Mouse (Mus musculus): ENCODE measurements at regions not wholly inside any gene's neighbourhood (a gene's known extent, or its start where the extent isn't known, plus 50 kb on each side); places are given as distances from the start of the nearest gene placed in this dataset.

DNA sequence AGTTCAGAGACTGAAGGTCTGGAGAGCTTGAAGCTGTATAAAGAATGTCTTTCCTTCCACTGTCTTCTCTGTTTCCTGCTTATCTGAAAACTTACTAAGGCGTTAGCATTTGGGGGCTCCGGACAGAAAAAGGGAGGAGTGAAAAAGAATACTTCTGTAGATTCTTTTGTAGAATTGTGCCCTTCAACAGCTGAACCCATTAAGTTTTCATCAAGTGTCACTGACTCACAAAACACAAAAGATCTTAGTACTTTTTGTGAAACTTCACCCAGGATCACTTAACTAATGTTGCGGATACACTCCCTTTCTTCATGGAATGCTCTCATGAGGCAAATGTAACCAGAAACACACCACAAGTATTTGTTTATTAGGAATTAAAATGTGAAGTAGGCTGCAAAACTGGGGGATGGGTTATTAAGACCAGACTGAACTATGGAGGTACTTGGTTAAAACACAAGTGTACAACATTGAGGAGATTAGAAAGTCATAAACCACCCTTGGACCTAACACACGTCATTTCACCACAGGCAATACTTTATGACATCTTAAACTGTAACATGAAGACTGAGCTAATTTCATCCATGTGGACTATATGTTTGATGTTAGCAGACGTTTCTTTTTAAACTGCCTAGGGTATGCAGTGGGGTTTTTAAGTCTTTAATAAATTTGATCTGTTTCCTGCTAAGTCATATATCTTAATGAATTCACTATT, 225.1 kb downstream of the Aldoart1 start:
- WGBS: 57% methylated on average over 5 of the region's 5 CpGs
- no peaks in the 10 kb centered on the region for H3K36me3 ChIP-seq (ENCODE audit: control insufficient read depth, insufficient read depth, low read length)
- H3K4me3 ChIP-seq (ENCODE audit: low read length): no peak overlapping the region
- no peak overlapping the region for H3K4me2 ChIP-seq (replicated peaks; ENCODE audit: low read depth, low read length)
- no peak for ATAC-seq (ENCODE audit: low FRiP score, low TSS enrichment)
- no peak overlapping the region for H3K9ac ChIP-seq (ENCODE audit: low read depth, low read length)
- no peak overlapping the region for H3K27ac ChIP-seq (ENCODE audit: low read depth, low read length)
- H3K4me1 ChIP-seq (ENCODE audit: control insufficient read depth, insufficient read depth, low read length): no peaks in the 10 kb centered on the region
- no peaks in the 10 kb centered on the region for H3K9me3 ChIP-seq (ENCODE audit: control insufficient read depth, low read length)
- H3K27me3 ChIP-seq (ENCODE audit: control insufficient read depth, insufficient read depth, low read length): no peaks in the 10 kb centered on the region

DNA sequence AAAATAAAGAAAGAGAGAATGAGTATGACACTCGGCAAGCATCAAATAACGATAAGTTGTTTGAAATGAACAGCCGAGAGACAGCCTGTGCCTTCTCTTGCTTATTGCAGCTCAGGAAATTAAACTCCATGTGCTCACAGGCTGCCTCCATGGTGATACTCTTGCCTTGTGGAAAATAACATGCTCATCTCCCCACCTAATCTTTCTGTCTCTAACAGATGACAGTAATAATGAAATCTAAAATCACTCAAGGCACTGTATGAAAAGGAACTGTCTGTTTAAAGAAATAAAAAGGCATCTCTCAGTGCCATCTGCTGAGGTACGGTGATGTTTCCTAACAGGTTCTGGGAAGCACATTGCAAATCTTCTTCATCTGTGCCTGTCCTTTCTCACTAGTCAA, 247.3 kb downstream of the Aldoart1 start:
- H3K9me3 ChIP-seq (ENCODE audit: control insufficient read depth, low read length): no peaks in the 10 kb centered on the region
- ATAC-seq (ENCODE audit: low FRiP score, low TSS enrichment): no peak
- no peaks in the 10 kb centered on the region for H3K27me3 ChIP-seq (ENCODE audit: control insufficient read depth, insufficient read depth, low read length)

DNA sequence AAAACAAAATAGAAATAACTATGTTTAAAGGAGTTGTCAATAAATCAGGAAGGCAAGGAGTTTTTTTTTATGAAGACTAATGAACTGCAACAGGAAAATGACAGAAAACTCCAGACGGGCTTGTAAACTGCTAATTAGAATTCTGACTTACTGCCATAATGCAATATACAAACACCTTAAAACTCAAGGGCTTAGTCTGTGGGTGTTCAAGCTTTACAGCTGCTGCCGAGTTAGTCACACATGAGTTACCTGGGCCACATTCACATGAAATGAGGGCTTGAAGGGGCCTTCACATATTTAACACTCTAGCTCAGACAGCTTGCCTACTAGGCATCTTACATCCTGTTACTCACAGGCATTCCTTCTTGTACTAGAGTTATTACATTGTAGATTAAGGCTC, 256.9 kb downstream of the Aldoart1 start:
- Histone ChIP-seq H3K36me3 (ENCODE audit: control insufficient read depth, insufficient read depth, low read length) (no peaks in the 10 kb centered on the region), H3K27ac (ENCODE audit: low read depth, low read length) (no peak overlapping the region), H3K27me3 (ENCODE audit: control insufficient read depth, insufficient read depth, low read length) (no peaks in the 10 kb centered on the region), H3K4me2 (replicated peaks; ENCODE audit: low read depth, low read length) (no peak overlapping the region), H3K4me3 (ENCODE audit: low read length) (no peak overlapping the region), H3K9ac (ENCODE audit: low read depth, low read length) (no peak overlapping the region), H3K9me3 (ENCODE audit: control insufficient read depth, low read length) (no peaks in the 10 kb centered on the region), H3K4me1 (ENCODE audit: control insufficient read depth, insufficient read depth, low read length) (no peaks in the 10 kb centered on the region)
- 51% methylated on average over 2 of the region's 2 CpGs for WGBS
- no peak for ATAC-seq (ENCODE audit: low FRiP score, low TSS enrichment)

More for the DNA sequence above, 247.3 kb downstream of the Aldoart1 start:
- WGBS: 89% methylated on average over 4 of the region's 4 CpGs
- Histone ChIP-seq H3K36me3 (ENCODE audit: control insufficient read depth, insufficient read depth, low read length) (no peaks in the 10 kb centered on the region), H3K4me2 (replicated peaks; ENCODE audit: low read depth, low read length) (no peak overlapping the region), H3K27ac (ENCODE audit: low read depth, low read length) (no peak overlapping the region), H3K9ac (ENCODE audit: low read depth, low read length) (no peak overlapping the region), H3K4me3 (ENCODE audit: low read length) (no peak overlapping the region), H3K4me1 (ENCODE audit: control insufficient read depth, insufficient read depth, low read length) (no peaks in the 10 kb centered on the region)

DNA sequence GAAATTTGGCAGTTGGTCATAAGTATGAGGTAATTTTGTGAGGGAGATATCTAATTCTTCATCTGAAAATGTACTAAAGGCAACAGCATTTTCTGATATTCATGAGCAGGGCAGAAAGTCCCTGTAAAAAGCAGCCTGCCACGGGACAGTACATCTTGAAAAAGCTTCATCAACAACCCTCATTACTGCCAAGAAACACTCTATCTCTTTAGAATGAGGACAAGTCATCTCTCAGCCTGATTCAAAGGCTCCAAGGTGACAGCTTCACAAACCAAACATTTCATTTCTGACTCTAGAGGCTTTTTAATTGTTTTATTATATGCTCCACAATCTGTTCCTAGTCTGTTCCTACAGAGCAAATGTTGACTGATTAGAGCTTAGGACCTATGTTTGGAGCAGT, 260.3 kb downstream of the Aldoart1 start:
- Histone ChIP-seq H3K36me3 (ENCODE audit: control insufficient read depth, insufficient read depth, low read length) (no peaks in the 10 kb centered on the region), H3K4me2 (replicated peaks; ENCODE audit: low read depth, low read length) (no peak overlapping the region), H3K27ac (ENCODE audit: low read depth, low read length) (no peak overlapping the region), H3K4me3 (ENCODE audit: low read length) (no peak overlapping the region), H3K9me3 (ENCODE audit: control insufficient read depth, low read length) (no peaks in the 10 kb centered on the region), H3K4me1 (ENCODE audit: control insufficient read depth, insufficient read depth, low read length) (no peaks in the 10 kb centered on the region), H3K27me3 (ENCODE audit: control insufficient read depth, insufficient read depth, low read length) (no peaks in the 10 kb centered on the region), H3K9ac (ENCODE audit: low read depth, low read length) (no peak overlapping the region)
- no peak for ATAC-seq (ENCODE audit: low FRiP score, low TSS enrichment)
- 58% methylated on average over 1 of the region's 1 CpGs for WGBS

DNA sequence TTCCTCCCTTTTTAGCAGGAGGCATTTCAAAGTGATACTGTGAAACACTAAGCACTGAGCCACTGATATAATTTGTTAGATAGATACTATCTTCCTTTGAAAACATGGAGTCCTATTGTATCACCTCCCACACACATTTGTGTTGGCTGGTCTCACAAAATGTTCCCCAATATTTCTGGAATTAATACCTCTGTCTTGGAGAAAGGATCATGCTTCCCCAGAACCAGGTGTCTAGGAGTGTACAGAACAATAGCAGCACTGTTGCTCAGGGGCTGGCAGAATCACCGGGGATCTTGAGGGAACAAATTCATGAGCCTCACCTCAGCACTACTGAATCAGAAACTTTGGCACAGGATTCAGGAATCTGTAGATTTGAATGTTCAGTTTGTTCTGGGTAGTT, 277.5 kb downstream of the Aldoart1 start:
- Histone ChIP-seq H3K4me3 (ENCODE audit: low read length) (no peak overlapping the region), H3K27ac (ENCODE audit: low read depth, low read length) (no peak overlapping the region), H3K9ac (ENCODE audit: low read depth, low read length) (no peak overlapping the region), H3K27me3 (ENCODE audit: control insufficient read depth, insufficient read depth, low read length) (no peaks in the 10 kb centered on the region), H3K36me3 (ENCODE audit: control insufficient read depth, insufficient read depth, low read length) (no peaks in the 10 kb centered on the region), H3K4me2 (replicated peaks; ENCODE audit: low read depth, low read length) (no peak overlapping the region), H3K9me3 (ENCODE audit: control insufficient read depth, low read length) (no peaks in the 10 kb centered on the region), H3K4me1 (ENCODE audit: control insufficient read depth, insufficient read depth, low read length) (no peaks in the 10 kb centered on the region)
- ATAC-seq (ENCODE audit: low FRiP score, low TSS enrichment): no peak
- 86% methylated on average over 1 of the region's 1 CpGs for WGBS

DNA sequence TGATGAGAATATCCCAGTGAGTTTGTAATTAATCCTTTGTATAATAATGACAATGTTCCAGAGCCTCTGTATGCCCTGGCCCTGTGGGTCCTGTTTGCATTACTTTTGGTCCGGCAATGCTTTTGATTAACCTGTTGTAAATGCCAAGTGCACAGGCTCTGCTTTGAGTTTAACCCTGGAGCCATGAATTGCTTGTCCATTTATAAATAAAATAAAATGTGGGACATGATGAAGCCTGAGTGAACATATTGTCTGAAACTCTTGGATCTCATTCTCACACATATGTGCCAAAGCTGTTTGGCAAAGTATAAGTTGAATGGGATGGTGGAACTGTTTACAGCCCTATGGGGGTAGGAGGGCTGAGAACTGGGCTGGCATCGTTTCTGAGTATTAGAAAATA, 280.5 kb downstream of the Aldoart1 start:
- Histone ChIP-seq H3K27me3 (ENCODE audit: control insufficient read depth, insufficient read depth, low read length) (no peaks in the 10 kb centered on the region), H3K9ac (ENCODE audit: low read depth, low read length) (no peak overlapping the region), H3K9me3 (ENCODE audit: control insufficient read depth, low read length) (no peaks in the 10 kb centered on the region), H3K4me1 (ENCODE audit: control insufficient read depth, insufficient read depth, low read length) (no peaks in the 10 kb centered on the region), H3K4me2 (replicated peaks; ENCODE audit: low read depth, low read length) (no peak overlapping the region), H3K27ac (ENCODE audit: low read depth, low read length) (no peak overlapping the region), H3K36me3 (ENCODE audit: control insufficient read depth, insufficient read depth, low read length) (no peaks in the 10 kb centered on the region), H3K4me3 (ENCODE audit: low read length) (no peak overlapping the region)
- ATAC-seq (ENCODE audit: low FRiP score, low TSS enrichment): no peak
- WGBS: 84% methylated on average over 2 of the region's 2 CpGs

DNA sequence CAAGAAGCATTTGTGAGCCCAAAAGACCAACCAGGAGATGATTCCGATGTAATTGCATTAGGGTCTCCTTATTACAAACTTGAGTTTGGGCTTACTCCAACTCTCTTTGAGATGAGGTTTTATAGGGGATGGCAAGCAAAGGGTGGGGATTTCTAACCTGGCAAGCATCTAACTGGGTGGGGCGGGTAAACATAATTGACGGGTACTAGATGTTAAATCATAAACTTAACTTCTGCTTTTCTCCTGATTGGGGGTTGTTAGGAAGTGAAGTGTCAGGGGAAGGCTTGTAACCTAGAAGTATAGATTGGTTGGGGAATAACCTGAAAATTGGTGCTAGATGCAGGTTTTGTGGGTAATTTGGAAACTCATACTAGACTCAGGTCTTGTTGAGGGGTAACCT, 287.2 kb downstream of the Aldoart1 start:
- ATAC-seq (ENCODE audit: low FRiP score, low TSS enrichment): no peak
- 82% methylated on average over 3 of the region's 3 CpGs for WGBS

DNA sequence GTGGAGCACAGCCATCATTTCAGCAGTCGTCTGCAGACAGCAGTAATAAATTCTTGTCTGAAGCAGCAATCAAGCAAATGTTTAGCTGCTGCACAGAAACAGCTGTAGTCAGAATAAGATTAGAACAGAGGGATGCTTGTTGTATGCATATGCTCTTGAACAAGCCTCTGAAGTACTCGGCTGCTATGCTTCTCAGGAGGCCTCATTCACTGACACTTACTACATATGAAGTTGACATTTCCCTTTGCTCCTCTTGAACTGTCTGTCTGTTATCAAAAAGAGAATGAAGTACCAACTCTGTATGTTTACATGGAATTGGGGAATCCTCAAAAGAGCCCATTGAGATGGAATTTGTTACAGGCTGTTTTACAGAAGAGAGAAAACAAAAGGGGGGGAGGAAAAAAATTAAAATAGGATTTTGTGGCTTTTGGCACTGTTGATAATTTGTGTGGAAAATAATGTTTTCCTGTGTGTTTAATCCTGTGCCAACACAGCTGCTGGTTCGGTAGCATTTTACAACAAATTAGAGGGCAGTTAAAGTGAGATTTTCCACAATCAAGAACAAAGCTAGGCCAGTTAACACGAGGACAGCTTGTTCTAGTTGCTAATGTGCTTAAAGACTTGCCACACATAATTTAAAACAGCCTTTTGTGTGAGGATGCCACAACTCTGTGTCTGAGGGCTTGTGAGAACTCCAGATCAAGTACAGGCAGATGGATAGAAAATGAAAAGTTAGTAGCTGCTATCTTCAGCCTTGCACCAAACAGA, 289.3 kb downstream of the Aldoart1 start:
- no peaks in the 10 kb centered on the region for H3K36me3 ChIP-seq (ENCODE audit: control insufficient read depth, insufficient read depth, low read length)
- no peak overlapping the region for H3K9ac ChIP-seq (ENCODE audit: low read depth, low read length)
- H3K4me1 ChIP-seq (ENCODE audit: control insufficient read depth, insufficient read depth, low read length): no peaks in the 10 kb centered on the region
- H3K27me3 ChIP-seq (ENCODE audit: control insufficient read depth, insufficient read depth, low read length): no peaks in the 10 kb centered on the region
- no peak overlapping the region for H3K4me2 ChIP-seq (replicated peaks; ENCODE audit: low read depth, low read length)
- H3K9me3 ChIP-seq (ENCODE audit: control insufficient read depth, low read length): no peaks in the 10 kb centered on the region
- no peak overlapping the region for H3K4me3 ChIP-seq (ENCODE audit: low read length)
- WGBS: 36% methylated on average over 4 of the region's 4 CpGs
- no peak overlapping the region for H3K27ac ChIP-seq (ENCODE audit: low read depth, low read length)
- no peak for ATAC-seq (ENCODE audit: low FRiP score, low TSS enrichment)

More for the DNA sequence above, 287.2 kb downstream of the Aldoart1 start:
- no peaks in the 10 kb centered on the region for H3K4me1 ChIP-seq (ENCODE audit: control insufficient read depth, insufficient read depth, low read length)
- H3K9me3 ChIP-seq (ENCODE audit: control insufficient read depth, low read length): no peaks in the 10 kb centered on the region
- H3K9ac ChIP-seq (ENCODE audit: low read depth, low read length): no peak overlapping the region
- no peak overlapping the region for H3K4me3 ChIP-seq (ENCODE audit: low read length)
- no peaks in the 10 kb centered on the region for H3K36me3 ChIP-seq (ENCODE audit: control insufficient read depth, insufficient read depth, low read length)
- H3K27ac ChIP-seq (ENCODE audit: low read depth, low read length): no peak overlapping the region
- H3K27me3 ChIP-seq (ENCODE audit: control insufficient read depth, insufficient read depth, low read length): no peaks in the 10 kb centered on the region
- H3K4me2 ChIP-seq (replicated peaks; ENCODE audit: low read depth, low read length): no peak overlapping the region

DNA sequence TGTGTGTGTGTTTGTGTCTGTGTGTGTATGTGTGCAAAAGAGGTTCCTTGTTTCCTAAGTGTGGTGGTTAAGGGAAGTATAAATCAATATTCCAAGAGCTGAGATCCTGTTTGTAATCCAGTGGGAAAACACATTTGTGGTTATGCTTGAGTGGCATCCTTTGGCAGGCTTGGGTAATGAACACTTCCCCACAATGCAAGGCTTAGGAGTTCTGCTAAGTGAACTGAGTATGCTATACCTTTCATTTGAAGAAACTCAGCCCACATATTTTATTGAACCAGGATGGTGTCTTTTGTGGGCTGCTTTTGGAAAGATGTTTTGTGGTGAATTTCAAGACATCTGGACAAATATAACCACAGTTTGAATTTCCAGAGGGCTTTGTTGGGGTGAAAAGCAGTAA, 298.2 kb downstream of the Aldoart1 start:
- H3K9me3 ChIP-seq (ENCODE audit: control insufficient read depth, low read length): no peaks in the 10 kb centered on the region
- no peak overlapping the region for H3K4me2 ChIP-seq (replicated peaks; ENCODE audit: low read depth, low read length)
- ATAC-seq (ENCODE audit: low FRiP score, low TSS enrichment): no peak
- no peaks in the 10 kb centered on the region for H3K27me3 ChIP-seq (ENCODE audit: control insufficient read depth, insufficient read depth, low read length)
- no peaks in the 10 kb centered on the region for H3K36me3 ChIP-seq (ENCODE audit: control insufficient read depth, insufficient read depth, low read length)
- no peak overlapping the region for H3K4me3 ChIP-seq (ENCODE audit: low read length)
- no peak overlapping the region for H3K27ac ChIP-seq (ENCODE audit: low read depth, low read length)
- H3K4me1 ChIP-seq (ENCODE audit: control insufficient read depth, insufficient read depth, low read length): no peaks in the 10 kb centered on the region
- H3K9ac ChIP-seq (ENCODE audit: low read depth, low read length): no peak overlapping the region

All from kidney, embryonic 14.5 days (tissue).